Mouse (Mus musculus): ENCODE data around the gene Henmt1.

Henmt1 gene

DNA sequence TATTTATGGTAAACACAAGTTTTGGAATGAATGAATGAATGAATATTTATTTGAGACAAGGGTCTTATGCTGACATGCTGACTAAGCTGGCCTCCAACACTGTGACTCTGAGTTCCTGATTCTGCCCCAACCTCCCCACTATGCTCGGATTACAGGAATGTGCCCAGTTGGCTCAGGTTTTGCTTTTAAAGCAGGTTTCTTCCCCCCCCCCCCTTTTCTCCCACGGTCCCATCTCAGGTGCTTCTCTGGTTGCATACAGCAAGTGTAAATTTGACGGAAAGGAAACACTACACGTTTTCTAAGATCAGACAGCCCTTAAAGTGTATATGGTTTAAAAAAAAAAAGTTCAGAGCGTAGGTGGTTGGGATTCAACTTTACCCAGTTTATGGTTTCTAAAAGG, at the start of gene Henmt1:
Gene Henmt1, plus strand, starts transcription at position 301 of the 400 bp plus-strand sequence.
- DNase-seq (ENCODE audit: inconsistent ontology term), result no peak

DNA sequence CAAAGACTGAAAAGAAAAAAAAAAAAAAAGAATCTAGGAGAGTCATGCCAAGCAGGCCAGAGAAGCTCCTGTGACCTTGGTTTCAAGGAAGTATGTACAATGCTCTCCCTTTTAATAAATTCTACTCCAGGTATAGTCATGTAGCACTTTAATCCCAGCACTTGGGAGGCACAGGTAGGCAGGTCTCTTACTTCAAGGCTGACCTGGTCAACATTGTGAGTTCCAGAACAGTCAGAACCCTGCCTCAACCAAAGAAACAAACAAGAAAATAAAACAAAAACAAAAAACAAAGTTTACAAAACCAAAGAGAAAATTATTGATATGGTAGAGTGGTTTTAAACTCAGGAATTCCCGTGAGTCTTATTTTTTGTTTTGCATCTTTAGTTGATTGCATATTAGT, 49.8 kb upstream of the Henmt1 start, which contains the start of gene Fndc7:
Gene Fndc7, minus strand, starts transcription at position 101 of the 400 bp plus-strand sequence.
- no peak for DNase-seq (ENCODE audit: inconsistent ontology term)

DNA sequence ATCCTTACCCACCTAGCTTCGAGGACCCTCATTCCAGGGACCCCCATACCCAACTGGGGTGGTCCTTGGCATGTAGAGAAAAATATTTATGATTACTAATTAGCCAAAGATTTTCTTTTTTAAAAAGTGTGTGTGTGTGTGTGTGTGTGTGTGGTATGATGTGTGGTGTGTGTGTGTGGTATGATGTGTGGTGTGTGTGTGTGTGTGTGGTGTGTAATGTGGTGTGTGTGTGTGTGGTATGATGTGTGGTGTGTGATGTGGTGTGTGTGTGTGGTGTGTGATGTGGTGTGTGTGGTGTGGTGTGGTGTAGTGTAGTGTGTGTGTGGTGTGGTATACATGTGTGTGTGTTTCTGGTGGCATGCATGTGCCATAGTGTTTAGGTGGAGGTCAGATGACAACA, 47.6 kb upstream of the Henmt1 start:
- no peak for DNase-seq (ENCODE audit: inconsistent ontology term)

DNA sequence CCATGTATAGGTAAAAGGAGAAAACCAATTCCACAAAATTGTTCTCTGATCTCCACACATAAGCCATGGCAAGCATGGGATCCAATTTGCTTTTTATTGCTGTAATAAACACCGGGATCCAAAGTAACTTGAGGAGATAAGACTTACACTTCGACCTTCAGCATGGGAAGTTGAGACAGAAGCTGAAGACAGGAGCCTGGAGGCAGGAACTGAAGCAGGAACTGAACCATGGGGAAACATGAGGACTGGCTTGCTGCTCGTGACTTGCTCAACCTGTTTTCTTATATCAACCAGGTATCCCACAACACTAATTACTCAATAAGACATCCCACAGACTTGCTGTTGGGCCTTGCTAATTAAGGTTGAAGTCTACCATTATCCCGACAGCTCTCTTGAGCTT, 46.8 kb upstream of the Henmt1 start:
- no peak for DNase-seq (ENCODE audit: inconsistent ontology term)

DNA sequence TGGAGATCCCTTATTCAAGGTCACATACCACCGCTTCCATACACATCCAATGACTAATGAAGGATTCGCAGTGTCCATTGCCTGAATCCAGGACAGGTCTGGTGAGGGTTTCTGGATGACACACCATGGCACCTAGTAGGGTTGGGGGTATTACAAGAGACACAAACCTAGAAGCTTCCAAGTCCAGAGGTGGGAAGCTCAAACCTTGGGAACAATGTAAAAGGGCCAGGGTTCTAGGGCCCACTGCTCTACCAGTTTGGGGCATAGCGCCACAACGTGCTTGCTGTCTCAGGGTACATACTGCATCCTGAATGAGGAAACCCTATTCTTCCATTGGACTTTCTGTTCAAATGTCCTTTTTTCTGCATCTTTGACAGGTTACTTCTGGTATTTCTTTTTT, 41.0 kb upstream of the Henmt1 start:
- no peak for DNase-seq (ENCODE audit: inconsistent ontology term)

DNA sequence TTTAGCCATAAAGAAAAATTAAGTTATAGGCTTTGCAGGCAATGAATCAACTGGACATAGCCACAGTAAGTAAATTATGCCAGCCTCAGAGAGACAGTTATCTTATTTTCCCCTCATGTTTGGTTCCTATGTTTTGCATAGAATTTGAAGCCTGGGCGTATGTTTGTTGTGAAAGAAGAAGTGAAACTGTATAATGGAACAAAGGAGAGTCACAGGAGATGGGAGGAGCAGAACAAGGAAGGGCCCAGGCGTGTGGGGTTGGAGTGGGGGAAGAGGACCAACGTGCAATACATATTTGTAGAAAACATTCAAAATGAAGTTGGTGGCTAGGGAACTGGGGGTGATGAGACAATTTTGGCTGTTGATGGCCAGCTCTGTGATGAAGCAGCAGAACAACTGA, 39.5 kb upstream of the Henmt1 start:
- no peak for DNase-seq (ENCODE audit: inconsistent ontology term)

DNA sequence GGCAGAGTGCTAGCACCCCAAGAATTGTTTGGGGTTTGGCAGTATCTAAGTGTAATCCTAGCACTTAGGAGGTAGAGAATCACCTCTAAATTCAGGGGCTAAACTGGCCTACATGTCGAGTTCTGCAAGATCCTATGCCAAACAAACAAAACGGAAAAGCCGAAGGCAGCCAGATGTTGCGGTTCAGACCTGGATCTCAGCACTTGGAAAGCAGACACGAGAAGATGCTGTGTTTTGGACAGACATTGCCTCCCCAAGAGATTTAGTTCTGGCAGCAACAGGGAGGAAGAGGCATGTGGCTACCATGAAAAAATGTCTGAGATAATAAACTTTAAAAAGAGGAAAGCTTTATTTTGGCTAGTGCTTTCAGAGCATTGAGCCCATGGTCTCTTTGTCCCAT, 39.0 kb upstream of the Henmt1 start:
- DNase-seq (ENCODE audit: inconsistent ontology term), result no peak

DNA sequence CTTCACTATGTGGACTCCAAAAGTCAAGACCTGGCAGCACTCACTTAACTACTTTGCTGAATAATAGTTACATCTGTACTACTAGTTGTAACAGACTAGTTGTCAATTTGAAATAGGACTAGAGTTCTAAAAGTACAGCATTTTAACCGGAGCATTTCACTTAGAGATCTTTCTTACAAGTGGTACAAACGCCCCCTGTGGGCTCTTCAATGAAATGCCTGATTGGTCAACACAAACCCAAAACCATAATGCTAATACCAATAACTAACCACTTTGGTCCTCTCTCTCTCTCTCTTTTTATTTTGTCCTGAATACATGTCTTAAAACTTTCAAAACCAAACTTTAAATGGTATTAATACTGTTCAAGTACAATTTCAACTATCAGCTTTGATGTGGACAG, 37.6 kb upstream of the Henmt1 start:
- no peak for DNase-seq (ENCODE audit: inconsistent ontology term)

DNA sequence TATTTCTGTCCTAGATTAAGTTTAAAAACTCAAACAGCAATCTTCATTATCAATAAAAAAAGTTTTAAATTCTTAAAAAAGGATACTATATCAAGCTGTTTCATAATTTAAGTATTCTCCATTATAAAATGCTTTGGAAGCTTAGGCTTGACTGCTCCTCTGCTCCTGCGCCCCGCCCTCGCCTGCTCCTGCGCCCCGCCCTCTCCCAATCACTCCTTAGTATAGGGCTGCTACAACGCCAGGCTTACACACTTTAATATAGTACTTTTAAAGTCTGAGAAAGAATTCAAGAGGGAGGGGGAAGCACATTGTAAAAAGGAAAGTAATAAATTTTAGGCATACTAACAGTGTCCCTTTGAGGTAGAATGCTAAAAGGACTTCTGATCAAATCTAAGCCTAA, 36.7 kb upstream of the Henmt1 start:
- DNase-seq (ENCODE audit: inconsistent ontology term), result no peak

DNA sequence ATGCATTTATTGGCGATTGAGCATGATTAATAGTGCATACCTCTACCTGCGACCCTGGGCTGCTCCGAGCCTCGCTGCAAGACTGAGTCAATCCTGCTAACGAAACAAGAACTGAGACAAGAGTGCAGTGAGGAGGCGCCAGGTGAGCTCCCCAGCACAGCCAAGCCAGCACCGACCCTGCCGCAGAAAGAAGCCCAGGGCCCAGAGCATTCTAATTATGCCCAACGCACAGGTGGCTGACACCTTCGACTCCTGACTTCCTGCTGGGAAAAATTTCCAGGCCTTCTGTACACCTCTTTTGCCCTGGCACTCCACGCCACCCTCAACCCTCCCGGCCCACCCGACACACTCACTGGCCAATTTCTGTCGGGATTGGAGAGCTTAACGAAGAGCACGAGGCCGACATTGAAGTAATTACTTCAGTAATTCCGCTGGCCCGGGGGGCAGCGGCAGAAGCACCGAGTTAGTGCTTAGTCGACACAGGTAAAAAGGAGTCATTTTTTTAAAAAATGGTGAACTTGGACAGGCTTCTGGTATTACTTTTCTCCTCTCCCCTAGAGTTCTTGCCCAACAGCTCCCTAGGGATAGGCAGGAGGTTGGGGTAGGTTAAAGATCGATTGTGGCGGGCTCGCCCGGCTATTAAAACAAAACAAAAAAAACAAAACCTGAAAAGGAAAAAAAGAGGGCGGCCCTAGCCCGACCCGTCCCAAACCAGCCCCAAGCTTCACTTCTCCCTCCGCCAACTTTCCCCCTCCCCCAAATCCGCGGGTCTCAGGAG, 29.2 kb upstream of the Henmt1 start:
- DNase-seq (ENCODE audit: inconsistent ontology term), result peak; percentile 22

DNA sequence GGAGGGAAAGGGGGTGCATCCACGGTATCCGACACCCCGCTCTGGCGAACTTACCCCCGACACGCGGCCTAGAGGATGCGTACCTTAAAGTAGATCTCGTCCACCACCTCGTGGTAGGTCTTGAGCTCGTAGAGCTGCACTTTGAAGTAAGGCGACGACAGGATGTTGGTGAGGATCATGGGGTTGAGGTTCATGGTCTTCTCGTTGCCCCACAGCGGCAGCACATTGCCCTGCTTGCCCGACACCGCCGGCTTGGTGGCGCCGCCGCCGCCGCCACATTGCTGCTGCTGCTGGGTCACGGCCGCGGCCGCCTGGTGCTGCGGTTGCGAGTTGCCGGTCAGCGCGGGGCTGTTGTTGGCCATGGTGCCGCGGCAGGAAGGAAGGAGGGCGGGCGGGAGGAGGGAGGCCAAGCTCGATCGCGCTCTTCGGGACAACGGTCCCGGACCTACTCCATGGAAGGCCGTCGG, 28.6 kb upstream of the Henmt1 start:
- DNase-seq (ENCODE audit: inconsistent ontology term), result peak; percentile 90

DNA sequence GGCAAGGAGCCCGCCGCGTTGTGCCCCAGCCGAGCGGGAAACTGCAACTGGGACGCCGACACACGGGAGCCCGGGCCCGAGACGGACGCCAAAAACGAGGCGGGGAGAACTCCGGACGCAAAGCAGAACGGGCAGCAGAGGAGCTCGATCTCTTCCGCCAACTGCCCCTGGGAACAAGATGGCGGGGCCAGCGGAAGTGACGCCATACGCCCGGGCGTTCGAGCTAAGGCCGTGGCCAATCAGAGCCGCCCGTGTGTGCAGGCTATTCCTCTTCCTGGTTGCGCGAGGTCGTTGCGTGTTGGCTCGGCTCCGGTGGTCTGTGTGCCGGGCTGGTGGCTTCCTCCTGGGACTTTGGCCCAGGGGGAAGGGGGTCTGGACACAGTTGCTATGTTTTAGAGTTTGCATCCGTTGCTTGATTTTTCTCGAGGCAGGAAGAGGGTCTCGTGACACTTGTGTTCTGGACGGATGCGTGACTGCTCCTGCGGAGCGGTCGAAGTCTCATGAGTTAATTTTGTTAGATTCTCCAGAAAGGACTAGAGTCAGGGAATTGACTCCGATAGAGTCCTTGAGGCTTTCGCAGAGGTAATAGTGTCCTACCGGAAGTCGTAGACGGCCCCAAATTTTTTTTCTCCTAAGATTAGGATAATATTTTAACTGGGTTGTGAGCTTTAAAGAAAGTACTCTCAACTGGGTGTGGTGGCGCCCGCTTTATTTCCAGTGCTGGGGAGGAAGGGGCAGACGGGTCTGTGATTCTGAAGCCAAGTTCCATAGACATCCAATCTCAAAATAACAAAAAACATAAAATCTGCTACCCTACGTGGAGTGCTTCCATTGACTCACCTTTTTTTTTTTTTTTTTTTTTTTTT, 27.9 kb upstream of the Henmt1 start, which contains the start of gene Prpf38b:
Gene Prpf38b, minus strand, starts transcription at position 180 of the 866 bp plus-strand sequence.
- peak; percentile 95 for DNase-seq (ENCODE audit: inconsistent ontology term)

DNA sequence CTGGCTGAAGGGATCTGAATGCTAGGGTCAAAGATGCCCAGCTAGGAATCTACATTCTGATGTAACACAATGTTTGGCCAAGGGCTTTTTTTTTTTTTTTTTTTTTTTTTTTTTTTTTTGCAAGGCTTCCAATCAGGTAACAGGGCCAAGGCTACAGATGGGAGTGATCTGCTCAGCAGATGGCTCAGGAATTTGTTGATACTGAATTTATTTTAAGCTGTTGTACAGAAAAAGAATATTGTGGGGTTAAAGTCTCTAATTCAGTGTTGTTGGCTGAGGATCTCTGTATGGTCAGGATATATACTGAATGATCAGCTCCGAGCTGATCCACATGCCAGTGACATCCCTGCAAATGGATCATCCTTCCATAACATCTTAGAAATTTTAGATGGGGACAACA, 23.7 kb upstream of the Henmt1 start:
- DNase-seq (ENCODE audit: inconsistent ontology term), result no peak

DNA sequence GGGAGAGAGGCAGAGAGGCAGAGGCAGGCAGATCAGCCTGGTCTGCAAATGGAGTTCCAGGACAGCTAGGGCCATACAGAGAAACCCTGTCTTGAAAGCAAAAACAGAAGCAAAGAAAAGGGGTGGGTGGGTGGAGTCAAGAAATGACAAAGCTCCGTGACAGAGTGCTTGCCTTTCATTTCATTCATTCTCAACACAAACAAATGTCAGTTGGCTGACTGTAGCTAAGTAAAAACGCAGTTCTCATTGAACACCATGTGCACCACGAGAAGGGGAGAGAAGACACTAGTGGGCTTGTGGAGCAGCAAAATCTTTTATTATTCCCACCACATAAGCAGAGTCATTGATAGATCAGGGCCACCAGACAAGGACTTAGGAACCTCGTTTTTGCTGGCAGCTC, 22.8 kb upstream of the Henmt1 start:
- no peak for DNase-seq (ENCODE audit: inconsistent ontology term)

DNA sequence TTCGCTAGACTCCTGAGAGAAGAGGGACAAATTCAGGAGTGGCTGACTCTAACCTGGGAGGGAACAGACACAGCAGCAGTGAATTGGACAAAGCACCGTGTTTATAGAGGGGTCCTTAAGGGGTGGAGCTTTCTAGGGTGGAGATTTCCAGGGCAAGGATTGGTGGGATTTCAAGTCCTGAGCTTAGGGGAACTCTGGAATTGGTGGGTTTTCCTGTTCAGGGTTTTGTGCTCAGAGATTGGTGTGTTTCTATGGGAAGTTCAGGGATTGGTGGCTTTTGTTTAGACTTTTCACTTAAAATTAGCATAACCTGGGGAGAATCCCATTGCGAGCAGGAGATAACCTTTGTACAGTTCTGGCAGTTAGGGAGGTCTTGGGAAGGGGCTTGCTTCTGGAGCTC, 21.7 kb upstream of the Henmt1 start:
- DNase-seq (ENCODE audit: inconsistent ontology term), result no peak

DNA sequence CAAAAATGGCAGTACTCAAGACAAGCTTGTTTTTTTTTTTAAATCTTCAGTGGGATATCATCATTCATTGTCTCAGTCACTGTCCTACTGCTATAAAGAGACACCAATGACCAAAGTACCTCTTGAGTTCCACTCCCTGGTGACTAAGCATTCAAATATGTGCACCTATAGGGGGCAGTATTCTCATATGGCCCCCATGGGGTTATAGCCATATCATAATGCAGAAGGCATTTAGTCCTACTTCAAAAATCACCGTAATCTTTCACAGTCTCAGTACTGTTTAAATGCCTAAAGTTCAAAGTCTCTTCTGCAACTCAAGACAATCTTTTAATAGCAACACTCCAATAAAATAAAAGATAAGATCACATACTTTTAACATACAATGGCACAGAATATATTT, 20.8 kb upstream of the Henmt1 start:
- DNase-seq (ENCODE audit: inconsistent ontology term), result no peak

DNA sequence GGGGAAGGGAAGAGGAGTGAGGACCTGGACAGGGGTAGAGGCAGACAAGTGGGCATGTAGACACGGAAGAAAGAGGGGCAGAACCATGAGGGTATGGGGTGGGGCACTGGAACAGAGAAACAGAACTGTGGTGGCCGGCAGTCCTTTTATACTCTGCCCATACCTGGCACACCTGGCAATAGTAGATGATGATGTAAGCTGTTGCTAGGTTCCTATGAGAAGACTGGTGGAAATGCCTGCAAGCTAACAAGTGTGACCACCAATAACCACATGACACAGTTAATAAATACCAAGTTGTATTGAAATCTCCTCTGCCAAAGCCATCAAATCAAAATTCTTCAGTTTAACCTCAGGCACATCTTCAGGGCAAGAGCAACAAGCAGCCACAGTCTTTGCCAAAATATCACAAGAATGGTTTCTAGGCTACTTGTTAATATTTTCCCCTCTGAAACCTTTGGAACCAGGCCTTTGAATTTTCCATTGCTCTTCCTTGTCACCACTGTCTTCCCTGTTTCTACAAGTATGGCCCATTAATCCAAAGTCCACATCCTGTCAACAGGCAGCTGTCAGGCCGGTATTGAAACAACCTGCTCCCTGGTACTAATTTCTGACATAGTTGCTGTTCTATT, 19.1 kb upstream of the Henmt1 start:
- DNase-seq (ENCODE audit: inconsistent ontology term), result no peak

DNA sequence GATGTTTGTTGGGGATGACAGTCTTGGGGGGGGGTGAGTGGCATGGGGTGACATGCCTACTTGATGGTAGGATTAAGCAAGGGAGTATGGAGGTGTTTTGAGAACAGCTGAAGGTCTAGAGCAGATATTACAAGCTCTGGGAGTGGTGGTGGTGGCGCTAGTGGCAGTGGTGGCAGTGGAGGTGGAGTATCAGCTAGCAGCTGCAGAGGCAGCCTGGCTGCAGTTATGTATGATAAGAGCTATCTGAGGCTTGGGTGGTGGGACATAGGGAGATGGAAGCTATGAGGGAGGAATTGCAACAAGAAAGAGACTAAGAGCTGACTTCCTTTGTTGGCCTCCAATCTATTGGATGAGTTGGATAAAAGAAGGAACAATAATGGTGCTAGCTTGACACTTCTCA, 17.9 kb upstream of the Henmt1 start:
- DNase-seq (ENCODE audit: inconsistent ontology term), result no peak

DNA sequence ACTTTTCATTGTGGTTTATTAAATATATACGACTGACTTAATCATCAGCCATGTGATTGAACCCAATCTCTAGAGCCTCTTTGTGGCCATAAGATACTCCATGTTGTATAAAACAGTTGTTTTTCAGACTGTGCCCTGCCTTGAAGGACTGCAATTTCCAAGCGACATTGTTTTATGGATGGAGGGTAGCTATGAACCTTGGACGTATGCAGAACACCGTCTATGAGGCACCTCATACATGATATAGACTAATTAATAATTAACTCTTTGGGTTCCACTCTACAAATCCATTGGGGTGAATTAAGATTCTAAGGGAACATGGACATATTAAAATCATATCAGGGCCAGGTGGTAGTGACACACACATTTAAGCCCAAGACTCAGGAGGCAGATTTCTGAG, 14.0 kb upstream of the Henmt1 start:
- DNase-seq (ENCODE audit: inconsistent ontology term), result no peak

DNA sequence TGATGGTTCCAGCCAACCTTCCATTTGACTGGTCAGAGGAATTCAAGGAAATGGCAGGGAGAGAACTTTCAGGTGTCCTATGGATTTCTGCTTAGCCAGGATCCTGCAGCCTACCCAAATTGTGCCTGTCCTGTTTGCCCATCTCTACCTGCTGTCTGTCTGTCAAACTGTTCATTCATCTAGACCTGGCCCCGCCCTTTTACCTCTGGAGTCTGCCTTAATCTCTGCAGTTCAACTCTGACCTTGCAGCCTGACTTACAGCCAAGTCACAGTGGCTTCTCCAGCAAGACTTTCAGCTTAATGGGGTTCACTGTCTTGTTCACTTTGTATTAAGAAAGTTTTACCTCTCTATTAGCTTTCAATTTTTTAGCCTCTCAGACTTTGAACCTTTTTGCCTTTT, 13.4 kb upstream of the Henmt1 start:
- no peak for DNase-seq (ENCODE audit: inconsistent ontology term)

DNA sequence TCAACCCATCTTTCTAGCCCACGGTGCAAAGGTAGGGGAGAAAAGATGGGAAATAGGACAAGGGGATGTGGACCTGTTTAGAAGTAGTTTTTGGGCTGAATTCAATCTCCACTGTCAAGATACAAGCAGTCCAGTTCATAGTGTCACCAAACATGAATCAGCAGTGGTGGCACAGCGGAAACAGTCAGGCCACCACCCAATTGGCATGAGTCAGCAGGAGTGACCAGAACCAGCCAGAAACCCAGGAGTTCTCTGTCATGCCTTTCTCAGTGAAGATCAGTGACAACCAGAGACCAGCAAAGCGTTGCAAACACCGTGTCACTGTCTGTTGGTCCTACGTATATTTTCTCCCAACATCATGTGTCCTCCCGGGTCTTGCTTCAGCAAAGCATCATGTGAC, 6.1 kb upstream of the Henmt1 start:
- DNase-seq (ENCODE audit: inconsistent ontology term), result no peak

DNA sequence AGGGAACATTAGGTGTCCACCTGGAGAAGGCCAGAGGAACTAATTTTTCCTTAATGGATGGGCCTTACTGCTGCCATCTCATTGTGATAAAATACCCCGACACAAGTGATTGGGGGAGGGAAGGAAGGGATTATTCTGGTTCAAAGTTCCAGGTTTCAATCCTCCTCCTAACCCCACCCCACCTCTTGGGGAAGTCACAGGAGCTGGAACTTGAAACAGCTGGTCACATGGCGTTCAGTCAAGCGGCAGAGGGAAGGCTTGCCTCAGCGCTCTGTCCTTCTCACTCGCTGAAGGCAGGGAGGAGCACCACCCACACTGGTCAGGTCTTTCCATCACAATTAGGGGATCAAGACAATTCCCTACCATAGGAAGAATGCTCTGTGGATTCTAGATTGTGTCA, 982 bp upstream of the Henmt1 start:
- no peak for DNase-seq (ENCODE audit: inconsistent ontology term)

Measured in Muller cell, postnatal 12 days (primary cell).